Mouse (Mus musculus) small intestine, adult 2 months (tissue): ENCODE results near the gene Coa4.

Experiments
- CTCF ChIP-seq: fragments of 200-500 bp; IDR thresholded peaks from 2 replicates; pipeline ENCODE4 v1.5.1; 2012; ENCODE audit warnings: low read depth, mild to moderate bottlenecking, control low read depth, inconsistent platforms, low read length, moderate library complexity, mixed read lengths; ENCODE audit not compliant: insufficient replicate concordance, insufficient read length; ENCODE audit errors: extremely low read depth
- POLR2A ChIP-seq: fragments of 200-500 bp; IDR thresholded peaks from 2 replicates; pipeline ENCODE4 v1.6.1; 2012; ENCODE audit warnings: low read depth, mild to moderate bottlenecking, control low read depth, inconsistent platforms, low read length, moderate library complexity

DNA sequence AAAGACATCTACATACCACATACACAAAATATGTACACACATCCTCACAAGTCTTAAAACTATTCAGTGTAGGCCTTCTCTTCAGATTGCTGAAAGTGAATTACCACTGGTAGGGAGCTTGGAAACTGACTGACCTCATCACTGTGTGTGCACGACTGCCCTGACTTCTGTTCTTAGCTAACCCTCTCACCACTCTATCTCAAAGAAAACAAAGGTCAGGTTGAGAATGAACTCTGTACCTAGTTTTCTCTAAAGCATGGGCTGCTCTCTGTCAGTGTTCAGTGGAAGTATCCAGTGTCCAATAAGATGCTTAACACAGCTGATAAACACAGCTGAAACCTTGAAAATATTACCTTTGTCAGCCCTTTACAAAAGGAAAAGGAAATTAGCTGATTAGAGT lies 7.6 kb downstream of the Coa4 start:
- TF ChIP-seq CTCF: no peak
- TF ChIP-seq POLR2A: no peak
